Mouse (Mus musculus) liver, adult 2 months (tissue): Measurements from ENCODE around the gene Susd3.
A peak's percentile ranks its signal among the peaks of the same experiment; 100 is the strongest.

Source experiments
- CTCF ChIP-seq: fragments of 200-500 bp; IDR thresholded peaks from 2 replicates; pipeline ENCODE4 v1.5.1; 2011; ENCODE audit warnings: low read depth, low read length, control low read depth
- POLR2A ChIP-seq: fragments of 200-500 bp; IDR thresholded peaks from 2 replicates; pipeline ENCODE4 v1.6.1; 2011; ENCODE audit warnings: low read length, control low read depth; ENCODE audit not compliant: insufficient read depth; ENCODE audit errors: extremely low read depth

DNA sequence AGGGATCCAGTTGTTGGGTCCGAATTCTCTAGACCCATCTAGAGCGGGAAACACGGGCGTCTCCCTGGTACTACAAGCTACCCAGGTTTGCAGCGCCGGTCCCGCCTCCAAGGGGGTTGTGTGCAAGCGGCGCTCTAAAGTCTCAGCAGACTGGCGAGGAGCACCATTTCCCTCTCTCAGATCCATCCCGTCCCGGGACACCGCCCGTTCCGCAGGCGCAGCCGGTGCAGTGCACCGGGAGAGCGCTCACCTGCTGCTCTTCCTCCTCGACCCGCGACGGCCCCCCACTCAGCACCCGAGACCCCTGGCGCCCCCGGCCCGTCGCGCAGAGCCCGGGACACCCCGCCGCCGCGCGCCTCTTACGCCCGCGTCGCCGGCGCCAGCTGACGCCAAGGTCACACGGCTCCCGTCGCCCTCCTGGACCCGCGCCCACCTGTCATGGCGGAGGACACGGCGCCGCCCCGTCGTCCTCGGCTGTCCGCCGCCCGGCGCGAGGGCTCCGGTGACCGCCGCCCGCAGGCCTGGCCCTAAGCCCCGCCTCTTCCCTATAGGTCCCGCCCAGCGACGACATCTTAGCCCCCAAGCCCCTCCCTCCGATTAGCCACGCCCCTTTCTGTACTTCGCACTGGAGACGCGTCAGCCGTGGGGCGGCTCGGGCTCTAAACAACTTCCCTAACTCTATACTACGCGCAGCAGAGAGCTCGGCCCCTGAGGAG, 32.8 kb downstream of the Susd3 start, which contains the start of gene Card19:
- TF ChIP-seq POLR2A = peak; percentile 65
- no peak for TF ChIP-seq CTCF
